Mouse (Mus musculus) forebrain, embryonic 15.5 days (tissue): ENCODE results near the gene Olfr324. TPM values are rescaled to one million over a fixed set of nuclear protein-coding genes. Genes with fewer than 3 reads are reported as not detected.

Source experiments
- ATAC-seq: fragments of 200-750 bp; cut with Nextera tagmentation; replicated peaks from 2 replicates; pipeline ENCODE4 v1.8.0; 2017; ENCODE audit warnings: mild to moderate bottlenecking, moderate TSS enrichment, moderate library complexity
- H3K27ac ChIP-seq: fragments of 300-500 bp; sonication (generic); replicated peaks from 2 replicates; pipeline ENCODE4 v1.5.1; 2015; ENCODE audit warnings: mild to moderate bottlenecking, inconsistent platforms
- H3K27me3 ChIP-seq: fragments of 300-500 bp; sonication (generic); 2 replicates; pipeline ENCODE4 v1.6.1; 2015; ENCODE audit warnings: inconsistent platforms
- H3K36me3 ChIP-seq: fragments of 300-500 bp; sonication (generic); 2 replicates; pipeline ENCODE4 v1.6.1; 2015; ENCODE audit warnings: mild to moderate bottlenecking, inconsistent platforms
- H3K4me1 ChIP-seq: fragments of 300-500 bp; sonication (generic); 2 replicates; pipeline ENCODE4 v1.6.1; 2015; ENCODE audit warnings: inconsistent platforms
- H3K4me2 ChIP-seq: fragments of 300-500 bp; sonication (generic); replicated peaks from 2 replicates; pipeline ENCODE4 v1.6.1; 2015; ENCODE audit warnings: mild to moderate bottlenecking, inconsistent platforms
- H3K4me3 ChIP-seq: fragments of 300-500 bp; sonication (generic); 2 replicates; pipeline ENCODE4 v1.5.1; 2015; ENCODE audit warnings: mild to moderate bottlenecking, inconsistent platforms
- H3K9ac ChIP-seq: fragments of 300-500 bp; sonication (generic); replicated peaks from 2 replicates; pipeline ENCODE4 v1.6.1; 2015; ENCODE audit warnings: mild to moderate bottlenecking, inconsistent platforms
- H3K9me3 ChIP-seq: fragments of 300-500 bp; sonication (generic); 2 replicates; pipeline ENCODE4 v1.6.1; 2016; ENCODE audit warnings: inconsistent platforms
- WGBS: fragments of 180-500 bp; shearing (Covaris S2); methylation state at CpG from one replicate; pipeline ENCODE4 v1.1.7; 2015; ENCODE audit warnings: mixed read lengths; 5-methylcytosine and 5-hydroxymethylcytosine counted together
- polyA plus RNA-seq: library from polyadenylated mRNA; unstranded; fragments of >200 nt; fragmentation: Nextera tagmentation; extraction: Ambion mirVana; gene quantifications from 2 replicates; pipeline ENCODE4 v1.2.1, GENCODE M21; 2015

The Olfr324 gene
- polyA plus RNA-seq, 1 experiment from 2014 or later: not detected

- 91% methylated on average over 3 of the region's 3 CpGs for WGBS
- H3K4me2 ChIP-seq: no peak overlapping the region
- H3K4me3 ChIP-seq: no peak overlapping the region
- no peak overlapping the region for H3K9ac ChIP-seq
- H3K27ac ChIP-seq: no peak overlapping the region
- no peaks in the 10 kb centered on the region for H3K4me1 ChIP-seq
- H3K27me3 ChIP-seq: no peaks in the 10 kb centered on the region
- H3K36me3 ChIP-seq: no peaks in the 10 kb centered on the region
- no peak for ATAC-seq
- no peaks in the 10 kb centered on the region for H3K9me3 ChIP-seq
These were observed 10.3 kb downstream of the Olfr324 start for GRCm38 (mm10) chr11:58605228-58605627.

- H3K4me2 ChIP-seq: no peak overlapping the region
- H3K36me3 ChIP-seq: no peaks in the 10 kb centered on the region
- no peak overlapping the region for H3K9ac ChIP-seq
- ATAC-seq: no peak
- WGBS: 91% methylated on average over 12 of the region's 12 CpGs
- H3K27ac ChIP-seq: no peak overlapping the region
- no peaks in the 10 kb centered on the region for H3K9me3 ChIP-seq
- H3K27me3 ChIP-seq: no peaks in the 10 kb centered on the region
- no peaks in the 10 kb centered on the region for H3K4me1 ChIP-seq
- no peak overlapping the region for H3K4me3 ChIP-seq
These were observed 11.4 kb downstream of the Olfr324 start for GRCm38 (mm10) chr11:58606177-58606919.

- no peaks in the 10 kb centered on the region for H3K4me1 ChIP-seq
- H3K4me3 ChIP-seq: no peak overlapping the region
- no peak overlapping the region for H3K4me2 ChIP-seq
- H3K9me3 ChIP-seq: no peaks in the 10 kb centered on the region
- no peaks in the 10 kb centered on the region for H3K36me3 ChIP-seq
- ATAC-seq: no peak
- 84% methylated on average over 6 of the region's 6 CpGs for WGBS
- no peak overlapping the region for H3K9ac ChIP-seq
- H3K27me3 ChIP-seq: no peaks in the 10 kb centered on the region
- no peak overlapping the region for H3K27ac ChIP-seq
These were observed 12.1 kb downstream of the Olfr324 start for GRCm38 (mm10) chr11:58607030-58607429.

GRCm38 (mm10) chr11:58613359-58613758 lies 18.4 kb downstream of the Olfr324 start:
- H3K4me1 ChIP-seq: peaks cover 4% of the 10 kb centered on the region; the same call in 1 of the 2 replicates
- ATAC-seq: no peak
- no peaks in the 10 kb centered on the region for H3K9me3 ChIP-seq
- WGBS: 78% methylated on average over 3 of the region's 3 CpGs
- no peak overlapping the region for H3K27ac ChIP-seq
- H3K36me3 ChIP-seq: no peaks in the 10 kb centered on the region
- H3K4me2 ChIP-seq: no peak overlapping the region
- no peak overlapping the region for H3K4me3 ChIP-seq
- H3K9ac ChIP-seq: no peak overlapping the region
- H3K27me3 ChIP-seq: no peaks in the 10 kb centered on the region

GRCm38 (mm10) chr11:58614526-58614925 lies 19.6 kb downstream of the Olfr324 start:
- Histone ChIP-seq H3K4me1 (peaks cover 4% of the 10 kb centered on the region; the same call in 1 of the 2 replicates), H3K27me3 (no peaks in the 10 kb centered on the region), H3K27ac (no peak overlapping the region), H3K4me2 (no peak overlapping the region), H3K9ac (no peak overlapping the region), H3K4me3 (no peak overlapping the region), H3K36me3 (no peaks in the 10 kb centered on the region), H3K9me3 (no peaks in the 10 kb centered on the region)
- ATAC-seq: no peak

GRCm38 (mm10) chr11:58615975-58616374 lies 21.1 kb downstream of the Olfr324 start, which contains the start of gene 2210407C18Rik:
TSS of gene 2210407C18Rik (minus strand) at chr11:58616075.
- no peaks in the 10 kb centered on the region for H3K36me3 ChIP-seq
- ATAC-seq: no peak
- WGBS: 93% methylated on average over 4 of the region's 4 CpGs
- H3K9me3 ChIP-seq: no peaks in the 10 kb centered on the region
- no peak within 1 kb of the TSS for H3K9ac ChIP-seq
- peaks cover 4% of the 10 kb centered on the region; the same call in 1 of the 2 replicates for H3K4me1 ChIP-seq
- H3K27me3 ChIP-seq: no peaks in the 10 kb centered on the region
- no peak within 1 kb of the TSS for H3K4me3 ChIP-seq
- H3K27ac ChIP-seq: no peak within 1 kb of the TSS
- no peak within 1 kb of the TSS for H3K4me2 ChIP-seq

GRCm38 (mm10) chr11:58618369-58618768 lies 23.5 kb downstream of the Olfr324 start:
- Histone ChIP-seq H3K9ac (no peak overlapping the region), H3K27ac (no peak overlapping the region), H3K4me1 (peaks cover 4% of the 10 kb centered on the region; the same call in 1 of the 2 replicates), H3K36me3 (no peaks in the 10 kb centered on the region), H3K4me2 (no peak overlapping the region), H3K27me3 (no peaks in the 10 kb centered on the region), H3K9me3 (no peaks in the 10 kb centered on the region), H3K4me3 (no peak overlapping the region)
- WGBS: 70% methylated on average over 3 of the region's 3 CpGs
- no peak for ATAC-seq

- no peak overlapping the region for H3K4me2 ChIP-seq
- H3K4me1 ChIP-seq: peaks cover 4% of the 10 kb centered on the region; the same call in 1 of the 2 replicates
- H3K27me3 ChIP-seq: no peaks in the 10 kb centered on the region
- 59% methylated on average over 6 of the region's 6 CpGs for WGBS
- no peaks in the 10 kb centered on the region for H3K9me3 ChIP-seq
- no peak overlapping the region for H3K27ac ChIP-seq
- H3K36me3 ChIP-seq: no peaks in the 10 kb centered on the region
- H3K4me3 ChIP-seq: no peak overlapping the region
- H3K9ac ChIP-seq: no peak overlapping the region
- no peak for ATAC-seq
These were observed 23.9 kb downstream of the Olfr324 start for GRCm38 (mm10) chr11:58618793-58619192.

GRCm38 (mm10) chr11:58626146-58626545 lies 31.2 kb downstream of the Olfr324 start:
- no peaks in the 10 kb centered on the region for H3K36me3 ChIP-seq

GRCm38 (mm10) chr11:58630401-58630800 lies 35.5 kb downstream of the Olfr324 start, which contains the start of gene Olfr323:
TSS of gene Olfr323 (minus strand) at chr11:58630501.
- Histone ChIP-seq H3K27ac (no peak within 1 kb of the TSS), H3K9me3 (no peaks in the 10 kb centered on the region), H3K4me2 (no peak within 1 kb of the TSS), H3K4me1 (no peaks in the 10 kb centered on the region), H3K9ac (no peak within 1 kb of the TSS), H3K4me3 (no peak within 1 kb of the TSS), H3K36me3 (no peaks in the 10 kb centered on the region), H3K27me3 (no peaks in the 10 kb centered on the region)
- ATAC-seq: no peak
- 82% methylated on average over 5 of the region's 5 CpGs for WGBS

More at GRCm38 (mm10) chr11:58626146-58626545, 31.2 kb downstream of the Olfr324 start:
- H3K4me1 ChIP-seq: no peaks in the 10 kb centered on the region
- no peak overlapping the region for H3K4me2 ChIP-seq
- no peak for ATAC-seq
- H3K9ac ChIP-seq: no peak overlapping the region
- 35% methylated on average over 4 of the region's 4 CpGs for WGBS
- H3K9me3 ChIP-seq: no peaks in the 10 kb centered on the region
- H3K27me3 ChIP-seq: no peaks in the 10 kb centered on the region
- H3K4me3 ChIP-seq: no peak overlapping the region
- no peak overlapping the region for H3K27ac ChIP-seq

GRCm38 (mm10) chr11:58634878-58635277 lies 40.0 kb downstream of the Olfr324 start:
- 0 out of 2 replicates have a peak, but pooled peaks cover 1% of the 10 kb centered on the region for H3K27me3 ChIP-seq
- no peaks in the 10 kb centered on the region for H3K9me3 ChIP-seq
- H3K27ac ChIP-seq: no peak overlapping the region
- no peak for ATAC-seq
- H3K9ac ChIP-seq: no peak overlapping the region
- no peaks in the 10 kb centered on the region for H3K4me1 ChIP-seq
- WGBS: 60% methylated on average over 4 of the region's 4 CpGs
- no peak overlapping the region for H3K4me3 ChIP-seq
- no peak overlapping the region for H3K4me2 ChIP-seq
- H3K36me3 ChIP-seq: no peaks in the 10 kb centered on the region

- no peak overlapping the region for H3K4me2 ChIP-seq
- no peak overlapping the region for H3K27ac ChIP-seq
- no peak for ATAC-seq
- no peak overlapping the region for H3K9ac ChIP-seq
- peaks cover 10% of the 10 kb centered on the region for H3K4me1 ChIP-seq
- H3K36me3 ChIP-seq: no peaks in the 10 kb centered on the region
- no peaks in the 10 kb centered on the region for H3K9me3 ChIP-seq
- 25% methylated on average over 3 of the region's 4 CpGs for WGBS
- peaks cover 8% of the 10 kb centered on the region; the same call in 1 of the 2 replicates for H3K27me3 ChIP-seq
- no peak overlapping the region for H3K4me3 ChIP-seq
These were observed 41.6 kb downstream of the Olfr324 start for GRCm38 (mm10) chr11:58636376-58636977.
